Mouse (Mus musculus) CH12.LX (cell line): ENCODE data around the gene Rprml. TPM values are rescaled to one million over a fixed set of nuclear protein-coding genes. Genes with fewer than 3 reads are reported as not detected.
A peak's percentile ranks its signal among the peaks of the same experiment; 100 is the strongest.
"Not testable (repeated sequence)": the region's sequence is repeated elsewhere in the genome, so short reads cannot be mapped to it uniquely, and the experiment has no call there.

Experiments used
- DNase-seq: peaks from one replicate; pipeline ENCODE4 v3.0.0-alpha.2; 2013; ENCODE audit errors: extremely low read depth
- H3K27ac ChIP-seq: 2 replicates; pipeline ENCODE4 v1.5.1; 2012; ENCODE audit warnings: low read depth, mild to moderate bottlenecking, control low read depth, moderate library complexity; ENCODE audit not compliant: insufficient read depth
- H3K27me3 ChIP-seq: replicated peaks from 2 replicates; pipeline ENCODE3; 2012; ENCODE audit warnings: inconsistent platforms
- H3K36me3 ChIP-seq, 2 experiments: replicated peaks in 1 of 2; 2 replicates each; pipeline versions ENCODE3 to v1.6.1; 2012; ENCODE audit warnings: inconsistent platforms in 1 of 2, low read length in 1 of 2, mild to moderate bottlenecking in 1 of 2, mixed read lengths in 1 of 2, moderate library complexity in 1 of 2; ENCODE audit not compliant: control insufficient read depth in 1 of 2, insufficient read depth in 1 of 2
- H3K4me1 ChIP-seq, 2 experiments: 2 replicates each; pipeline ENCODE4 v1.6.1; 2012; ENCODE audit warnings: inconsistent platforms in 1 of 2, moderate library complexity in 1 of 2; ENCODE audit not compliant: insufficient read depth in 2 of 2, control insufficient read depth in 1 of 2
- H3K4me2 ChIP-seq: 2 replicates; pipeline ENCODE4 v1.6.1; 2012; ENCODE audit warnings: low read depth, mild to moderate bottlenecking, control low read depth; ENCODE audit not compliant: poor library complexity, insufficient read depth, severe bottlenecking
- H3K4me3 ChIP-seq, 3 experiments: fragments of 150-350 bp in 1 of 3; sonication (generic) in 1 of 3; replicated peaks in 1 of 3; 2 replicates each; pipeline versions ENCODE3 to v1.5.1; 2011 to 2012; ENCODE audit warnings: low read depth in 2 of 3, low read length in 2 of 3, mild to moderate bottlenecking in 2 of 3, moderate library complexity in 2 of 3, control low read depth in 1 of 3, improper control_type of control experiment in 1 of 3, inconsistent platforms in 1 of 3, mixed read lengths in 1 of 3; ENCODE audit not compliant: poor library complexity in 1 of 3
- H3K79me2 ChIP-seq: replicated peaks from 2 replicates; pipeline ENCODE4 v1.6.1; 2012; ENCODE audit warnings: mild to moderate bottlenecking, moderate library complexity; ENCODE audit not compliant: control insufficient read depth, poor library complexity, insufficient read depth, severe bottlenecking; ENCODE audit errors: extremely low read depth
- H3K9ac ChIP-seq: 2 replicates; pipeline ENCODE4 v1.6.1; 2012; ENCODE audit warnings: low read depth, mild to moderate bottlenecking, control low read depth, moderate library complexity; ENCODE audit not compliant: insufficient read depth
- H3K9me3 ChIP-seq: replicated peaks from 2 replicates; pipeline ENCODE3; 2012; ENCODE audit warnings: low read length, inconsistent platforms, mixed read lengths
- CTCF ChIP-seq, 2 experiments: IDR thresholded peaks in 1 of 2; conservative IDR thresholded peaks in 1 of 2; 2 replicates each; pipeline ENCODE4 v1.5.1; 2011 to 2012; ENCODE audit warnings: low read depth in 2 of 2, low read length in 2 of 2, improper control_type of control experiment in 1 of 2, inconsistent platforms in 1 of 2, mild to moderate bottlenecking in 1 of 2, moderate library complexity in 1 of 2
- E2F4 ChIP-seq: IDR thresholded peaks from 2 replicates; pipeline ENCODE4 v1.6.1; 2011; ENCODE audit warnings: low read depth, low read length, improper control_type of control experiment; ENCODE audit not compliant: insufficient replicate concordance
- MAX ChIP-seq: IDR thresholded peaks from 2 replicates; pipeline ENCODE4 v1.6.1; 2011; ENCODE audit warnings: low read length, improper control_type of control experiment
- MEF2A ChIP-seq: IDR thresholded peaks from 2 replicates; pipeline ENCODE4 v1.6.1; 2014; ENCODE audit warnings: low read depth, mild to moderate bottlenecking, inconsistent platforms, low read length, improper control_type of control experiment, borderline replicate concordance
- MYC ChIP-seq: IDR thresholded peaks from 2 replicates; pipeline ENCODE4 v1.6.1; 2011; ENCODE audit warnings: low read depth, mild to moderate bottlenecking, improper control_type of control experiment, low read length
- NELFE ChIP-seq: IDR thresholded peaks from 2 replicates; pipeline ENCODE4 v1.6.1; 2011; ENCODE audit warnings: low read depth, low read length, improper control_type of control experiment
- PAX5 ChIP-seq: IDR thresholded peaks from 2 replicates; pipeline ENCODE4 v1.6.1; 2012; ENCODE audit warnings: low read length, inconsistent platforms, mixed read lengths
- POLR2A ChIP-seq: IDR thresholded peaks from 2 replicates; pipeline ENCODE4 v1.6.1; 2011; ENCODE audit warnings: low read depth, mild to moderate bottlenecking, improper control_type of control experiment, low read length
- RAD21 ChIP-seq: IDR thresholded peaks from 2 replicates; pipeline ENCODE4 v1.6.1; 2011; ENCODE audit warnings: low read depth, mild to moderate bottlenecking, low read length, improper control_type of control experiment, moderate library complexity
- SIN3A ChIP-seq: IDR thresholded peaks from 2 replicates; pipeline ENCODE4 v1.6.1; 2012; ENCODE audit warnings: low read length, improper control_type of control experiment, inconsistent platforms
- SMC3 ChIP-seq: IDR thresholded peaks from 2 replicates; pipeline ENCODE4 v1.6.1; 2011; ENCODE audit warnings: low read depth, low read length, improper control_type of control experiment
- TCF12 ChIP-seq: IDR thresholded peaks from 2 replicates; pipeline ENCODE4 v1.6.1; 2014; ENCODE audit warnings: low read depth, mild to moderate bottlenecking, inconsistent platforms, low read length, improper control_type of control experiment
- ZC3H11A ChIP-seq: IDR thresholded peaks from 2 replicates; pipeline ENCODE4 v1.6.1; 2012; ENCODE audit warnings: low read depth, mild to moderate bottlenecking, inconsistent platforms, low read length, improper control_type of control experiment
- dilution Hi-C: fragments of 300-500 bp; cut with MboI; formaldehyde crosslinking; loops from 2 replicates; pipeline ENCODE4 v1.14.3; 2020; ENCODE audit warnings: low sequenced_read_pairs; ENCODE audit not compliant: extremely low pct_unique_long_range_greater_than_20kb, extremely low pct_ligation_motif_present
- in situ Hi-C: fragments of 300-500 bp; cut with MboI; formaldehyde crosslinking; loops from 3 replicates; pipeline ENCODE4 v1.14.3; 2019; ENCODE audit warnings: low sequenced_read_pairs, low pct_ligation_motif_present, low pct_unique_long_range_greater_than_20kb, mixed read lengths
- polyA plus RNA-seq: library from polyadenylated mRNA; unstranded; fragments of >175 nt; gene quantifications from 2 replicates; pipeline ENCODE4 v1.2.1, GENCODE M21; 2012; ENCODE audit warnings: low read depth; ENCODE audit not compliant: insufficient read length
- total RNA-seq, 2 experiments: library from RNA; depleted of rRNA; stranded (reverse); fragments of 300-350 nt in 1 of 2; fragments of >200 nt in 1 of 2; gene quantifications; 2 replicates each; pipeline ENCODE4 v1.2.3; 2012 to 2014

The Rprml gene
- total and polyA plus RNA-seq, 3 experiments, result not detected

DNA sequence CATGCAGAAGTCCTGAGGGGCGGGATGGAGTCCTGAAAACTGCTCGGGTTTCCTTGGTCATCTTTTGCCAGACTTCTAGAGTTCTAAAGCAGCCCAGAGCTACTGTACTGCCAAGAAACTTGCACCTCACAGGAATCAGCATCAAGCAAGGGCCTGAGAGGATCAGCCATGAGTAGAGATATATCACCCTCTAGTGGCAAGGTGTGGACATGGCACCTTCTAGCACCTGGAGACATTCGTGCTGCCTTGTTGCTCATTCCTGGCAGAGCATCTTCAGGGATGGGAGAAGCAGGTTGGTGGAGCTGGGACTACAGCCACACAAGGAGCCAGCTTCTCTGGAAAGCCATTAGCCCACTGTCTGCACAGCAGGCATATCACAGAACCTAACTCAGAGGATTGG is 26.2 kb downstream of the Rprml start:
- Histone ChIP-seq H3K4me2 (no peak overlapping the region), H3K9ac (no peak overlapping the region), H3K4me3 (no peak overlapping the region), H3K79me2 (no peaks in the 10 kb centered on the region), H3K27ac (no peak overlapping the region), H3K36me3 (peaks cover 43 to 86% of the 10 kb centered on the region in 2 experiments), H3K27me3 (no peaks in the 10 kb centered on the region), H3K9me3 (no peaks in the 10 kb centered on the region), H3K4me1 (no peaks in the 10 kb centered on the region)
- peak; percentile 68 for DNase-seq
- in situ Hi-C loops (no loop called here), dilution Hi-C loops (no loop called here)
- TF ChIP-seq SMC3, result peak; percentile 77
- TF ChIP-seq MYC, result 0 out of 2 replicates have a peak, but pooled peaks have one; percentile 38
- TF ChIP-seq ZC3H11A, result no peak
- TF ChIP-seq SIN3A, result no peak
- peak; percentile 78 for TF ChIP-seq RAD21
- no peak for TF ChIP-seq E2F4
- TF ChIP-seq TCF12, result no peak
- TF ChIP-seq CTCF (conservative IDR thresholded peaks at IDR 0.05 in 1 of 2, IDR thresholded peaks at IDR 0.05 in 1 of 2; ENCODE audit: low read depth in 2 of 2, low read length in 2 of 2), result peak; percentile 88 to 98
- TF ChIP-seq MAX, result no peak
- no peak for TF ChIP-seq POLR2A
- TF ChIP-seq MEF2A, result no peak
- TF ChIP-seq PAX5, result no peak
- peak; percentile 58; the same call in 1 of the 2 replicates for TF ChIP-seq NELFE

DNA sequence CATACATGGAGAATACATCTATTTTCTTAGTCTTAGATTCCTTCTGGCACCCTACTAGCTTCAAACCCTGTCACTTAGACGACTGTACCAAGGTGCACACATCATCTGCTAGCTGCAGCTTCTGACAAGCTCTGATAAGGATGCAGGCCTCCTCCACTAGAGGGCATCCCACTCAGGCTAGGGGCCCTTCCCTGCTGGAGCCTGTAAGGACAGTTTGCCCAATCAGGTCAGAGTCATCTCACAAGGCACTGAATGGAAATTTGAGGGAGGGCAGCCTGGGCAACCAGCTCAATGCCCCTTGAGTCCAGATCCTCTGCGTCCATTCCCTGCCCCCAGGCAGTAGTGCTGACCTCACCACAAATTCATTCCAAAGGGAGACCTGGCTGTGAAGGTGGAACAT is 27.7 kb downstream of the Rprml start:
- H3K4me3 ChIP-seq, H3K27ac ChIP-seq, H3K4me2 ChIP-seq: not testable (repeated sequence)
- TF ChIP-seq SMC3 (peak; percentile 36), CTCF (conservative IDR thresholded peaks at IDR 0.05 in 1 of 2, IDR thresholded peaks at IDR 0.05 in 1 of 2; ENCODE audit: low read depth in 2 of 2, low read length in 2 of 2) (peak; percentile 16 to 62; a peak in 3 of 4 replicates)
- TF ChIP-seq, all 38 proteins: peak for 2; not testable (repeated sequence) for 36
- H3K9me3 ChIP-seq, H3K9ac ChIP-seq, H3K4me1 ChIP-seq, in situ Hi-C loops, dilution Hi-C loops, H3K27me3 ChIP-seq, H3K79me2 ChIP-seq: not testable (repeated sequence)
- peaks cover 57 to 91% of the 10 kb centered on the region in 2 experiments for H3K36me3 ChIP-seq
- peak; percentile 45 for DNase-seq

DNA sequence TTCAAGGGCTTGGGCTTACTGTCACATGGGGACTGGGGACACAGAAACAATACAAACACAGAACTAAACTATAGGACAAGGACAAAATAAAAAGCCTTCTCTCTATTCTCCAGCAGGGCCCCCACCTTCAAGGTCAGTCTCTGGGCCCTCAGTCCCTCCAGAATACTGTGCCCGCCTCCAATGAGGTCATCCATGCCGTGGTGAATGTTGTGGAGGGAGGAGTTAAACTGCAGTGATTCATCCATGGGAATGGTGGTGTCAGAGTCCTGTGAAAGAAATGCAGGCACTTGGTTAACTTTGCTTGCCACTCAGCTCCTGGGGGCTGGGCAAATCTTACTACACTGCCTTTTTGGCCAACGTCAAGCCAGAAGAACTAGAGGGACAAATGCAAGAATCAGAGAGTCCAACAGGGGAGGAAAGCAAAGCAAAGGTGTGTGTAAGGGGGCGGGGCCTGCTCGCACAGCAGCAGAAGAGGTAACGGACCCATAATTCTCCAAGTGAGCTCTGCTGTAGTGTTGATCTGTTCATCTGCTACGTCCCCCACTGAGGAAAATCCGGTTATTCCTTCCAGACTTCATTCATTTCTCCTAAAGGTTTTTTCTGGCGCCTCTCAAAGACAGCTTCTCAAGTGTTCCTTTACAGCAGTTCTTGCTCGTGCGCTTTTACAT is 34.4 kb downstream of the Rprml start:
- in situ Hi-C loops, result no loop called here
- H3K9ac ChIP-seq, result no peak overlapping the region
- DNase-seq, result no peak
- 0 out of 2 replicates have a peak, but pooled peaks have one; percentile 6 for TF ChIP-seq POLR2A
- TF ChIP-seq PAX5, result no peak
- no peak overlapping the region for H3K4me3 ChIP-seq
- no peak overlapping the region for H3K4me2 ChIP-seq
- dilution Hi-C loops, result no loop called here
- H3K9me3 ChIP-seq, result no peaks in the 10 kb centered on the region
- H3K27me3 ChIP-seq, result no peaks in the 10 kb centered on the region
- H3K36me3 ChIP-seq, result peaks cover 89 to 99% of the 10 kb centered on the region in 2 experiments
- no peak overlapping the region for H3K27ac ChIP-seq
- peaks cover 5% of the 10 kb centered on the region; the same call in 1 of the 2 replicates for H3K79me2 ChIP-seq
- H3K4me1 ChIP-seq, result peaks cover 0 to 7% of the 10 kb centered on the region in 2 experiments; a peak in 2 of 4 replicates
